Mouse (Mus musculus): ENCODE measurements at regions not wholly inside any gene's neighbourhood (a gene's known extent, or its start where the extent isn't known, plus 50 kb on each side); places are given as distances from the start of the nearest gene placed in this dataset.

GRCm38 (mm10) chr15:56604266-56604665 is 873.2 kb downstream of the Slc22a22 start:
- H3K9me3 ChIP-seq = no peaks in the 10 kb centered on the region

GRCm38 (mm10) chr15:56592656-56593055 is 884.8 kb downstream of the Slc22a22 start:
- no peaks in the 10 kb centered on the region for H3K27me3 ChIP-seq (replicated peaks)
- H3K27ac ChIP-seq = no peak overlapping the region
- no peak for ATAC-seq
- H3K9me3 ChIP-seq = no peaks in the 10 kb centered on the region
- H3K4me1 ChIP-seq (replicated peaks) = no peaks in the 10 kb centered on the region
- H3K4me3 ChIP-seq (replicated peaks) = no peak overlapping the region
- WGBS = 87% methylated on average over 4 of the region's 4 CpGs
- H3K4me2 ChIP-seq (replicated peaks) = no peak overlapping the region
- H3K9ac ChIP-seq = no peak overlapping the region
- no peaks in the 10 kb centered on the region for H3K36me3 ChIP-seq

More at GRCm38 (mm10) chr15:56604266-56604665, 873.2 kb downstream of the Slc22a22 start:
- Histone ChIP-seq H3K36me3 (no peaks in the 10 kb centered on the region), H3K4me1 (replicated peaks) (no peaks in the 10 kb centered on the region), H3K4me3 (replicated peaks) (no peak overlapping the region), H3K27ac (no peak overlapping the region), H3K27me3 (replicated peaks) (no peaks in the 10 kb centered on the region), H3K4me2 (replicated peaks) (no peak overlapping the region), H3K9ac (no peak overlapping the region)
- 94% methylated on average over 3 of the region's 3 CpGs for WGBS
- no peak for ATAC-seq

- Histone ChIP-seq H3K4me3 (replicated peaks) (no peak overlapping the region), H3K4me2 (replicated peaks) (no peak overlapping the region), H3K9me3 (no peaks in the 10 kb centered on the region), H3K36me3 (no peaks in the 10 kb centered on the region), H3K27ac (no peak overlapping the region), H3K4me1 (replicated peaks) (no peaks in the 10 kb centered on the region), H3K27me3 (replicated peaks) (no peaks in the 10 kb centered on the region), H3K9ac (no peak overlapping the region)
- whole genome bisulfite sequencing = 60% methylated on average over 3 of the region's 3 CpGs
- ATAC-seq = no peak
These were observed 896.5 kb downstream of the Slc22a22 start for GRCm38 (mm10) chr15:56580745-56581515.

- no peak for ATAC-seq
- no peaks in the 10 kb centered on the region for H3K4me1 ChIP-seq (replicated peaks)
- 56% methylated on average over 2 of the region's 2 CpGs for WGBS
These were observed 914.2 kb downstream of the Slc22a22 start for GRCm38 (mm10) chr15:56563192-56563591.

GRCm38 (mm10) chr15:56562785-56563184 is 914.6 kb downstream of the Slc22a22 start:
- Histone ChIP-seq H3K4me2 (replicated peaks) (no peak overlapping the region), H3K27ac (no peak overlapping the region), H3K36me3 (no peaks in the 10 kb centered on the region), H3K9me3 (no peaks in the 10 kb centered on the region), H3K4me3 (replicated peaks) (no peak overlapping the region), H3K9ac (no peak overlapping the region), H3K4me1 (replicated peaks) (no peaks in the 10 kb centered on the region), H3K27me3 (replicated peaks) (no peaks in the 10 kb centered on the region)
- WGBS = 67% methylated on average over 1 of the region's 1 CpGs
- ATAC-seq = no peak

More at GRCm38 (mm10) chr15:56563192-56563591, 914.2 kb downstream of the Slc22a22 start:
- Histone ChIP-seq H3K9ac (no peak overlapping the region), H3K4me2 (replicated peaks) (no peak overlapping the region), H3K9me3 (no peaks in the 10 kb centered on the region), H3K36me3 (no peaks in the 10 kb centered on the region), H3K4me3 (replicated peaks) (no peak overlapping the region), H3K27me3 (replicated peaks) (no peaks in the 10 kb centered on the region), H3K27ac (no peak overlapping the region)

- H3K36me3 ChIP-seq = no peaks in the 10 kb centered on the region
- no peaks in the 10 kb centered on the region for H3K9me3 ChIP-seq
- no peak overlapping the region for H3K4me3 ChIP-seq (replicated peaks)
- H3K9ac ChIP-seq = no peak overlapping the region
- 75% methylated on average over 2 of the region's 2 CpGs for WGBS
- H3K4me2 ChIP-seq (replicated peaks) = no peak overlapping the region
- no peaks in the 10 kb centered on the region for H3K4me1 ChIP-seq (replicated peaks)
- H3K27ac ChIP-seq = no peak overlapping the region
- ATAC-seq = no peak
- H3K27me3 ChIP-seq (replicated peaks) = no peaks in the 10 kb centered on the region
These were observed 915.3 kb downstream of the Slc22a22 start for GRCm38 (mm10) chr15:56562143-56562542.

- H3K36me3 ChIP-seq = no peaks in the 10 kb centered on the region
- H3K27ac ChIP-seq = no peak overlapping the region
- no peak overlapping the region for H3K9ac ChIP-seq
- 72% methylated on average over 3 of the region's 3 CpGs for WGBS
- H3K4me1 ChIP-seq (replicated peaks) = no peaks in the 10 kb centered on the region
- no peak for ATAC-seq
- no peak overlapping the region for H3K4me3 ChIP-seq (replicated peaks)
- H3K9me3 ChIP-seq = no peaks in the 10 kb centered on the region
- no peaks in the 10 kb centered on the region for H3K27me3 ChIP-seq (replicated peaks)
- H3K4me2 ChIP-seq (replicated peaks) = no peak overlapping the region
These were observed 923.0 kb downstream of the Slc22a22 start for GRCm38 (mm10) chr15:56554386-56554785.

GRCm38 (mm10) chr15:56553851-56554250 is 923.6 kb downstream of the Slc22a22 start:
- Histone ChIP-seq H3K27me3 (replicated peaks) (no peaks in the 10 kb centered on the region), H3K4me3 (replicated peaks) (no peak overlapping the region), H3K27ac (no peak overlapping the region), H3K4me1 (replicated peaks) (no peaks in the 10 kb centered on the region), H3K9me3 (no peaks in the 10 kb centered on the region), H3K9ac (no peak overlapping the region), H3K4me2 (replicated peaks) (no peak overlapping the region), H3K36me3 (no peaks in the 10 kb centered on the region)
- WGBS = 67% methylated on average over 1 of the region's 1 CpGs
- no peak for ATAC-seq

- H3K9me3 ChIP-seq = no peaks in the 10 kb centered on the region
- H3K9ac ChIP-seq = no peak overlapping the region
- H3K4me3 ChIP-seq (replicated peaks) = no peak overlapping the region
- no peak for ATAC-seq
- no peak overlapping the region for H3K4me2 ChIP-seq (replicated peaks)
- WGBS = 16% methylated on average over 2 of the region's 2 CpGs
- no peaks in the 10 kb centered on the region for H3K36me3 ChIP-seq
- no peak overlapping the region for H3K27ac ChIP-seq
- H3K27me3 ChIP-seq (replicated peaks) = no peaks in the 10 kb centered on the region
- H3K4me1 ChIP-seq (replicated peaks) = no peaks in the 10 kb centered on the region
These were observed 945.9 kb downstream of the Slc22a22 start for GRCm38 (mm10) chr15:56531529-56531928.

- Histone ChIP-seq H3K9me3 (no peaks in the 10 kb centered on the region), H3K9ac (no peak overlapping the region), H3K4me2 (replicated peaks) (no peak overlapping the region), H3K4me1 (replicated peaks) (no peaks in the 10 kb centered on the region), H3K27ac (no peak overlapping the region), H3K4me3 (replicated peaks) (no peak overlapping the region), H3K36me3 (no peaks in the 10 kb centered on the region), H3K27me3 (replicated peaks) (no peaks in the 10 kb centered on the region)
- WGBS = 92% methylated on average over 1 of the region's 1 CpGs
- ATAC-seq = no peak
These were observed 959.0 kb downstream of the Slc22a22 start for GRCm38 (mm10) chr15:56518379-56518778.

GRCm38 (mm10) chr15:56516095-56516494 is 961.3 kb downstream of the Slc22a22 start:
- Histone ChIP-seq H3K27me3 (replicated peaks) (no peaks in the 10 kb centered on the region), H3K9me3 (no peaks in the 10 kb centered on the region), H3K36me3 (no peaks in the 10 kb centered on the region), H3K4me3 (replicated peaks) (no peak overlapping the region), H3K4me2 (replicated peaks) (no peak overlapping the region), H3K27ac (no peak overlapping the region), H3K4me1 (replicated peaks) (no peaks in the 10 kb centered on the region), H3K9ac (no peak overlapping the region)
- ATAC-seq = no peak
- 68% methylated on average over 2 of the region's 2 CpGs for WGBS

GRCm38 (mm10) chr15:56498774-56499173 is 978.7 kb downstream of the Slc22a22 start:
- no peaks in the 10 kb centered on the region for H3K9me3 ChIP-seq
- no peak overlapping the region for H3K9ac ChIP-seq
- no peaks in the 10 kb centered on the region for H3K36me3 ChIP-seq
- no peak overlapping the region for H3K27ac ChIP-seq
- no peak for ATAC-seq
- no peak overlapping the region for H3K4me2 ChIP-seq (replicated peaks)
- H3K27me3 ChIP-seq (replicated peaks) = no peaks in the 10 kb centered on the region
- H3K4me3 ChIP-seq (replicated peaks) = no peak overlapping the region
- WGBS = 74% methylated on average over 3 of the region's 3 CpGs
- no peaks in the 10 kb centered on the region for H3K4me1 ChIP-seq (replicated peaks)

- WGBS = 78% methylated on average over 4 of the region's 4 CpGs
- no peak overlapping the region for H3K4me2 ChIP-seq (replicated peaks)
- H3K9me3 ChIP-seq = no peaks in the 10 kb centered on the region
- no peak for ATAC-seq
- no peaks in the 10 kb centered on the region for H3K4me1 ChIP-seq (replicated peaks)
- no peak overlapping the region for H3K27ac ChIP-seq
- H3K27me3 ChIP-seq (replicated peaks) = no peaks in the 10 kb centered on the region
- H3K36me3 ChIP-seq = no peaks in the 10 kb centered on the region
- H3K4me3 ChIP-seq (replicated peaks) = no peak overlapping the region
- no peak overlapping the region for H3K9ac ChIP-seq
These were observed 979.7 kb downstream of the Slc22a22 start for GRCm38 (mm10) chr15:56497757-56498156.
